Mouse (Mus musculus): ENCODE results near the gene Scamp1. TPM values are rescaled to one million over a fixed set of nuclear protein-coding genes. Genes with fewer than 3 reads are reported as not detected.

Gene Scamp1
- total RNA-seq, 1 experiment, result 15.5 TPM

- Histone ChIP-seq H3K9me3 (ENCODE audit: control insufficient read depth, insufficient read depth, low read depth, low read length) (no peaks in the 10 kb centered on the region), H3K4me3 (ENCODE audit: insufficient read depth in 1 of 2, low read depth in 1 of 2, low read length in 2 of 2, poor library complexity in 1 of 2, severe bottlenecking in 1 of 2) (no peak overlapping the region), H3K27ac (ENCODE audit: insufficient read depth, low read depth, low read length, poor library complexity, severe bottlenecking) (no peak overlapping the region), H3K36me3 (ENCODE audit: control insufficient read depth, insufficient read depth, low read length, poor library complexity, severe bottlenecking) (no peaks in the 10 kb centered on the region), H3K4me1 (ENCODE audit: control insufficient read depth in 2 of 2, insufficient read depth in 2 of 2, low read length in 2 of 2, poor library complexity in 1 of 2) (peaks cover 0 to 12% of the 10 kb centered on the region in 2 experiments; a peak in 3 of 4 replicates), H3K9ac (ENCODE audit: insufficient read depth, low read depth, low read length, poor library complexity, severe bottlenecking) (no peak overlapping the region)
- TF ChIP-seq HCFC1 (IDR thresholded peaks at IDR 0.05; ENCODE audit: borderline replicate concordance, insufficient read depth, low read length) (no peak), MAFK (IDR thresholded peaks at IDR 0.05; ENCODE audit: insufficient read depth, low read depth, low read length) (no peak), ZNF384 (IDR thresholded peaks at IDR 0.05; ENCODE audit: low read depth, low read length) (no peak), CHD2 (IDR thresholded peaks at IDR 0.05; ENCODE audit: low read depth, low read length) (no peak), ZC3H11A (IDR thresholded peaks at IDR 0.05; ENCODE audit: borderline replicate concordance, low read depth, low read length) (no peak)
- in situ Hi-C loops (cut with MboI; ENCODE audit: low sequenced_read_pairs in 2 of 2, unreplicated experiment in 2 of 2), result no loop called here
- no peak for DNase-seq (ENCODE audit: low read depth, low spot score)
These were observed 21.7 kb downstream of the Scamp1 start for GRCm38 (mm10) chr13:94263943-94264342.

GRCm38 (mm10) chr13:94262551-94262950, 23.1 kb downstream of the Scamp1 start:
- no peak for TF ChIP-seq ZC3H11A (IDR thresholded peaks at IDR 0.05; ENCODE audit: borderline replicate concordance, low read depth, low read length)
- no peak for TF ChIP-seq HCFC1 (IDR thresholded peaks at IDR 0.05; ENCODE audit: borderline replicate concordance, insufficient read depth, low read length)
- TF ChIP-seq MAFK (IDR thresholded peaks at IDR 0.05; ENCODE audit: insufficient read depth, low read depth, low read length), result no peak
- TF ChIP-seq CHD2 (IDR thresholded peaks at IDR 0.05; ENCODE audit: low read depth, low read length), result no peak
- no peak for TF ChIP-seq ZNF384 (IDR thresholded peaks at IDR 0.05; ENCODE audit: low read depth, low read length)
- Histone ChIP-seq H3K4me3 (ENCODE audit: insufficient read depth in 1 of 2, low read depth in 1 of 2, low read length in 2 of 2, poor library complexity in 1 of 2, severe bottlenecking in 1 of 2) (no peak overlapping the region), H3K4me1 (ENCODE audit: control insufficient read depth in 2 of 2, insufficient read depth in 2 of 2, low read length in 2 of 2, poor library complexity in 1 of 2) (peaks cover 0 to 8% of the 10 kb centered on the region in 2 experiments; a peak in 3 of 4 replicates), H3K9ac (ENCODE audit: insufficient read depth, low read depth, low read length, poor library complexity, severe bottlenecking) (no peak overlapping the region), H3K9me3 (ENCODE audit: control insufficient read depth, insufficient read depth, low read depth, low read length) (no peaks in the 10 kb centered on the region), H3K27ac (ENCODE audit: insufficient read depth, low read depth, low read length, poor library complexity, severe bottlenecking) (no peak overlapping the region), H3K36me3 (ENCODE audit: control insufficient read depth, insufficient read depth, low read length, poor library complexity, severe bottlenecking) (no peaks in the 10 kb centered on the region)
- in situ Hi-C loops (cut with MboI; ENCODE audit: low sequenced_read_pairs in 2 of 2, unreplicated experiment in 2 of 2), result no loop called here
- no peak for DNase-seq (ENCODE audit: low read depth, low spot score)

- no peak overlapping the region for H3K27ac ChIP-seq (ENCODE audit: insufficient read depth, low read depth, low read length, poor library complexity, severe bottlenecking)
- H3K4me3 ChIP-seq (ENCODE audit: insufficient read depth in 1 of 2, low read depth in 1 of 2, low read length in 2 of 2, poor library complexity in 1 of 2, severe bottlenecking in 1 of 2), result no peak overlapping the region
- DNase-seq (ENCODE audit: low read depth, low spot score), result no peak
- H3K9ac ChIP-seq (ENCODE audit: insufficient read depth, low read depth, low read length, poor library complexity, severe bottlenecking), result no peak overlapping the region
- H3K9me3 ChIP-seq (ENCODE audit: control insufficient read depth, insufficient read depth, low read depth, low read length), result no peaks in the 10 kb centered on the region
- in situ Hi-C loops (cut with MboI; ENCODE audit: low sequenced_read_pairs in 2 of 2, unreplicated experiment in 2 of 2), result no loop called here
- H3K4me1 ChIP-seq (ENCODE audit: control insufficient read depth in 2 of 2, insufficient read depth in 2 of 2, low read length in 2 of 2, poor library complexity in 1 of 2), result peaks cover 0 to 7% of the 10 kb centered on the region in 2 experiments; a peak in 3 of 4 replicates
- TF ChIP-seq ZNF384 (IDR thresholded peaks at IDR 0.05; ENCODE audit: low read depth, low read length) (no peak), MAFK (IDR thresholded peaks at IDR 0.05; ENCODE audit: insufficient read depth, low read depth, low read length) (no peak), HCFC1 (IDR thresholded peaks at IDR 0.05; ENCODE audit: borderline replicate concordance, insufficient read depth, low read length) (no peak), CHD2 (IDR thresholded peaks at IDR 0.05; ENCODE audit: low read depth, low read length) (no peak), ZC3H11A (IDR thresholded peaks at IDR 0.05; ENCODE audit: borderline replicate concordance, low read depth, low read length) (no peak)
- no peaks in the 10 kb centered on the region for H3K36me3 ChIP-seq (ENCODE audit: control insufficient read depth, insufficient read depth, low read length, poor library complexity, severe bottlenecking)
These were observed 24.0 kb downstream of the Scamp1 start for GRCm38 (mm10) chr13:94261624-94262023.

DNA sequence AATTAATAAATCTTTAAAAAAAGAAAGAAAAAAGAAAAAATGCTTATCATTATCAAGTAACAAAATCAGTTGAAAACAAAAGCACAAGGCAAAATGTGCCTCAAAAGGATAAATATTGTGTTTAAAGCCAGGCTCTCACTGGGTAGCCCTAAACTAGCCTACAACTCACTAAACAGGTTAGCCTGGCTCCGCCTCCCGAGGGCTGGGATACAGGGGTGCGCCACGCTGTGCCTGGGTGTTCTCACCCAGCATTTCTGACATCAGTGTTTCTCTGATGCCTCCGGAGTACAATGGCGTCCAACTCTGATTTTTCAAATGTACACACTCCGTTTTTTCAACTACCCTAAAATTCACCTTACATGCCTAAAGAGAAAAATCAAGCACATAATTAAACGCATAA, 24.7 kb downstream of the Scamp1 start:
- Histone ChIP-seq H3K36me3 (ENCODE audit: control insufficient read depth, insufficient read depth, low read length, poor library complexity, severe bottlenecking) (no peaks in the 10 kb centered on the region), H3K4me1 (ENCODE audit: control insufficient read depth in 2 of 2, insufficient read depth in 2 of 2, low read length in 2 of 2, poor library complexity in 1 of 2) (peaks cover 0 to 4% of the 10 kb centered on the region in 2 experiments; a peak in 2 of 4 replicates), H3K9me3 (ENCODE audit: control insufficient read depth, insufficient read depth, low read depth, low read length) (no peaks in the 10 kb centered on the region), H3K9ac (ENCODE audit: insufficient read depth, low read depth, low read length, poor library complexity, severe bottlenecking) (no peak overlapping the region), H3K4me3 (ENCODE audit: insufficient read depth in 1 of 2, low read depth in 1 of 2, low read length in 2 of 2, poor library complexity in 1 of 2, severe bottlenecking in 1 of 2) (no peak overlapping the region), H3K27ac (ENCODE audit: insufficient read depth, low read depth, low read length, poor library complexity, severe bottlenecking) (no peak overlapping the region)
- in situ Hi-C loops (cut with MboI; ENCODE audit: low sequenced_read_pairs in 2 of 2, unreplicated experiment in 2 of 2), result no loop called here
- no peak for DNase-seq (ENCODE audit: low read depth, low spot score)
- no peak for TF ChIP-seq HCFC1 (IDR thresholded peaks at IDR 0.05; ENCODE audit: borderline replicate concordance, insufficient read depth, low read length)

DNA sequence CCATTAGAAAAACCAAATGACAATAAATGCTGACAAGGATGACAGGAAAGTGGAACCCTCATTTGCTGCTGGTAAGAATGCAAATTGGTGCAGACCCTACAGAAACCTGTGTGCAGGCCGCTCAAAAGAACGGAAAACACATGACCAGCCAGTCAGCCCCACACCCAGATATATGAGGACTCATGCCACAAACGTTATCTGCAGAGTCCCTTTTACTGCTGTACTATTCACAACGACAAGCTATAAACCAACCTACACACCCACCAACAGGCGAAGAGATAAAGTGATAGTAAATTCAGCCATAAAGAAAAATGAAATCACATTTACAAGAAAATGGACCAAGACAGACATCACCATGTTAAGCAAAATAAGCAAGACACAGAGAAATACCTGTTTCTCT, 26.4 kb downstream of the Scamp1 start:
- no peak overlapping the region for H3K27ac ChIP-seq (ENCODE audit: insufficient read depth, low read depth, low read length, poor library complexity, severe bottlenecking)
- DNase-seq (ENCODE audit: low read depth, low spot score), result no peak
- H3K4me1 ChIP-seq (ENCODE audit: control insufficient read depth in 2 of 2, insufficient read depth in 2 of 2, low read length in 2 of 2, poor library complexity in 1 of 2), result peaks cover 0 to 2% of the 10 kb centered on the region in 2 experiments; a peak in 2 of 4 replicates
- TF ChIP-seq CHD2 (IDR thresholded peaks at IDR 0.05; ENCODE audit: low read depth, low read length), result no peak
- no peak for TF ChIP-seq ZNF384 (IDR thresholded peaks at IDR 0.05; ENCODE audit: low read depth, low read length)
- no peak for TF ChIP-seq HCFC1 (IDR thresholded peaks at IDR 0.05; ENCODE audit: borderline replicate concordance, insufficient read depth, low read length)
- no peak for TF ChIP-seq MAFK (IDR thresholded peaks at IDR 0.05; ENCODE audit: insufficient read depth, low read depth, low read length)
- no peak for TF ChIP-seq ZC3H11A (IDR thresholded peaks at IDR 0.05; ENCODE audit: borderline replicate concordance, low read depth, low read length)
- in situ Hi-C loops (cut with MboI; ENCODE audit: low sequenced_read_pairs in 2 of 2, unreplicated experiment in 2 of 2), result no loop called here
- H3K36me3 ChIP-seq (ENCODE audit: control insufficient read depth, insufficient read depth, low read length, poor library complexity, severe bottlenecking), result no peaks in the 10 kb centered on the region
- H3K4me3 ChIP-seq (ENCODE audit: insufficient read depth in 1 of 2, low read depth in 1 of 2, low read length in 2 of 2, poor library complexity in 1 of 2, severe bottlenecking in 1 of 2), result no peak overlapping the region
- H3K9ac ChIP-seq (ENCODE audit: insufficient read depth, low read depth, low read length, poor library complexity, severe bottlenecking), result no peak overlapping the region
- H3K9me3 ChIP-seq (ENCODE audit: control insufficient read depth, insufficient read depth, low read depth, low read length), result no peaks in the 10 kb centered on the region
